Mouse (Mus musculus) liver, postnatal 0 days (tissue): Measurements from ENCODE around the gene P2ry6.

Source experiments
- CTCF ChIP-seq: sonication (generic); IDR thresholded peaks from 2 replicates; pipeline ENCODE4 v1.5.1; 2016; ENCODE audit warnings: antibody characterized with exemption, low read depth
- EP300 ChIP-seq: IDR thresholded peaks from 2 replicates; pipeline ENCODE4 v1.6.1; 2016; ENCODE audit warnings: antibody characterized with exemption, low read depth, mild to moderate bottlenecking

GRCm38 (mm10) chr7:100894057-100894832 lies 80.2 kb downstream of the P2ry6 start:
- no peak for TF ChIP-seq CTCF
- TF ChIP-seq EP300, result no peak
